Mouse (Mus musculus) activated CD4-positive, CD25-positive, alpha-beta regulatory T cell, adult 4 months (primary cell): ENCODE results near the gene Hoxc8. TPM values are rescaled to one million over a fixed set of nuclear protein-coding genes. Genes with fewer than 3 reads are reported as not detected.

Experiments used
- ATAC-seq: one replicate; pipeline ENCODE4 v1.8.0; 2017
- polyA plus RNA-seq, 2 experiments: library from polyadenylated mRNA; unstranded; fragments of 100-300 nt; shearing (Covaris generic); gene quantifications; one replicate each; pipeline ENCODE4 v1.2.1; 2017

Gene Hoxc8
- polyA plus RNA-seq, 2 experiments from 2014 or later: 0.15 TPM; not detected in 1

DNA sequence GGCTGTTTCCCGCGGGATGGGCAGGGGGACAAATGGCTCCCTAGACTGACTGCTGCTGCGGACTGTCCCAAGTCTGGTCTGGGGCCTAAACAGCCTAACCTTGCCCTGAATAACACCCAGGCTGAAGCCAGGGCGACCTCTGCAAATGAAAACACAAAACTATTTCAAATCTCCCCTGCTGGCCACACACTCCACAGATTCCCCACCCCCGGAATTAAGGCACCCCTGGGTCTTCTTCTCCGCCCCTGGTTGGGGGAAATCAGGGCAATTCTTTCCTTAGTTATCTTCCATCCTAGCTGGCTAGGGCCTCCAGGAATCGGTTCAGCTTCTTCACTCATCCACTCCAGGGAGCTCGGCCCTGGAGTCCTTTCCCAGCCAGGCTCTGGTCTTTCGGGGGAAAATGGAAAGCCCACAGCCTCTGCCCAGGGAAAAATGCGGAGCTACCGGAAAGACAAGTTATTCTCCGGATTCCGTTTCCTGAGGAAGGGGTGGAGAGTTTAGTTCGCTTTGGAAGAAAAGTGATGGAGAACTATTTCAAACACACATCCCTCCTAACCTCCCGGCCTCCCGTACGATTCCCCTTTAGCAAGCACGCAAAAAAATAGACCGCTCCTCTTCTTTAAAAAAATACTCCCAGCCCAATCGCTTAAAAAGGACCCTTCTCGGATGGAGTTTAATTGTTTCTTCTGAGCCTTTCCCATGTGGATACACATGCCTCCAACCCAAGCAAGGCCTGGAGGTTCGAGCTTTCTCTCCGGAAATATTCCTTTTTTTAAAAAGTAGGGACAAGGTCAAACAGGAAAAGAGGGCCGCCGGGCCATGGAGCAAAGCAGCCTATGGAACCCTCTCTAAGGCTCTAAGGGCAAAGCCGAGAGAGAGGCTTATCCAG lies 25.2 kb upstream of the Hoxc8 start:
- ATAC-seq: no peak

GRCm38 (mm10) chr15:102965892-102966775 lies 24.3 kb upstream of the Hoxc8 start:
- peak; percentile 44 for ATAC-seq

GRCm38 (mm10) chr15:102966776-102967311 lies 23.6 kb upstream of the Hoxc8 start, which contains the start of gene Hoxc10:
Gene Hoxc10, plus strand, starts transcription at chr15:102966796.
- ATAC-seq: no peak

DNA sequence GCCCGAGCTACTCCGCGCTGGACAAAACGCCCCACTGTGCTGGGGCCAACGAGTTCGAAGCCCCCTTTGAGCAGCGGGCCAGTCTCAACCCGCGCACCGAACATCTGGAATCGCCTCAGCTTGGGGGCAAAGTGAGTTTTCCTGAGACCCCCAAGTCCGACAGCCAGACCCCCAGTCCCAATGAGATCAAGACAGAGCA lies 23.2 kb upstream of the Hoxc8 start, which contains the start of gene Hoxc5:
Hoxc5 (plus strand) TSS at position 132 of the 199 bp plus-strand sequence.
- ATAC-seq: no peak

GRCm38 (mm10) chr15:102967511-102968397 lies 22.7 kb upstream of the Hoxc8 start:
- no peak for ATAC-seq

- no peak for ATAC-seq
Observed at GRCm38 (mm10) chr15:102969296-102969695, 21.1 kb upstream of the Hoxc8 start.

- ATAC-seq: no peak
Observed at GRCm38 (mm10) chr15:102970740-102971139, 19.7 kb upstream of the Hoxc8 start.

- ATAC-seq: no peak
Observed at GRCm38 (mm10) chr15:102972254-102972653, 18.2 kb upstream of the Hoxc8 start.

DNA sequence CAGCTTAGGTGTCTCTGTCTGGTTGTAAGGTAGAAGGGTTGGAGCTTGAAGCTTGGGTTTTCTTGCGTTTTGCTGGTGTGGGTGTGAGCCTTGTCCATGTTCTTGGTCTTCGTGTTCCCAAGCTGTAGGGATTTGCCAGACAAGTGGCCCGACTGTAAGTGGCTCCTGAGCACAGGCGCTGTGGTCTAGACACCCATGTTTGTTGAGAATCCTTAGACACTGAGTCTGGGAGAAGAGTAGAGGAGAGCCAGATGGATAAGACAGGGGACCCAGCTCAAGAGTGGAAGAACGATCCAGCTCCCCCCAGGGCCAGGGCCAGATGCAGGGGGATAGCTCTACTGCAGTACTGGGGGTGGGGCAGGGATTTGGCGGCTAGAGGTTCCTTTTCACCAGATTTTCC lies 17.7 kb upstream of the Hoxc8 start:
- no peak for ATAC-seq

DNA sequence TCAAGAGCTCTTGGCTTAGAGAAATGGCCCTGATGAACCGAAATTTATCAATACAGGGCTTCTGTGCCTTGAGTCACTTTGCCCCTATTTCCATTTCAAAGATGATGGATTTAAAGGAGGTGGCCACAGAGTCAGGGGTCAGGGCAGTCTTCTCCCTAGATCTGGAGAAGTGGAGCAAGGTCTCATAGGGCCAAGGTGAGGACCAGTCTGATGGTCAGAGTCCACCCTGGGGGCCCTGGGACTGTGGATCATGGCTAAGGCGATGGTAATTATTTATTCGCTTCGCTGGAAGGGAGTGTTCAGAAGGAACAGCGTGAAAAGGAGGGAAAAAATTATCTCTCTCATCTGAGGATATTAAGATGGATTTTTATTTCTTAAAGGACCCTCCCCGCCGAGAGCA lies 15.4 kb upstream of the Hoxc8 start:
- no peak for ATAC-seq

DNA sequence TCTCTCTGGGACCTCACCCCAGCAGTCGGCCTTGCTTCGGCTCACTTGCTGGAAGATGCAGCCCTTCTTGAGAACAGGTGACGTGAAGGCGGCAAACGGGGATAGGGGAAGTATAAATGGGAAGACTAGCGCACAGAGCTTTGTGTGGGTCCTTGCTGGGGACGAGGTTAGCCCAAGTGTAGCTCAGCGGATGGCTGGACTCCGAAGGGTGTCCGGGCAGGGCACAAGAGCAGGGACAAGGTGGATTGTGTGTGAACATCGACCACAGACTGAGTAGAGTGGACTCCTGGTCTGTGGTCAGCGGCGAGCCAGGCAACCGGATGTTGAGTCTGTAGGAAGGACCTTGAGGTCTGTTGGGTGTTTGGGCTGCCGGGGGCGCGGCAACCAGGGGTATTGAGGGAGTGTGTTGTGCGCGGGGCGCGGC lies 14.7 kb upstream of the Hoxc8 start:
- ATAC-seq: no peak

- no peak for ATAC-seq
Observed at GRCm38 (mm10) chr15:102976171-102976570, 14.2 kb upstream of the Hoxc8 start, which contains the start of gene Hoxc9. Gene Hoxc9, plus strand, starts transcription at chr15:102976439.

DNA sequence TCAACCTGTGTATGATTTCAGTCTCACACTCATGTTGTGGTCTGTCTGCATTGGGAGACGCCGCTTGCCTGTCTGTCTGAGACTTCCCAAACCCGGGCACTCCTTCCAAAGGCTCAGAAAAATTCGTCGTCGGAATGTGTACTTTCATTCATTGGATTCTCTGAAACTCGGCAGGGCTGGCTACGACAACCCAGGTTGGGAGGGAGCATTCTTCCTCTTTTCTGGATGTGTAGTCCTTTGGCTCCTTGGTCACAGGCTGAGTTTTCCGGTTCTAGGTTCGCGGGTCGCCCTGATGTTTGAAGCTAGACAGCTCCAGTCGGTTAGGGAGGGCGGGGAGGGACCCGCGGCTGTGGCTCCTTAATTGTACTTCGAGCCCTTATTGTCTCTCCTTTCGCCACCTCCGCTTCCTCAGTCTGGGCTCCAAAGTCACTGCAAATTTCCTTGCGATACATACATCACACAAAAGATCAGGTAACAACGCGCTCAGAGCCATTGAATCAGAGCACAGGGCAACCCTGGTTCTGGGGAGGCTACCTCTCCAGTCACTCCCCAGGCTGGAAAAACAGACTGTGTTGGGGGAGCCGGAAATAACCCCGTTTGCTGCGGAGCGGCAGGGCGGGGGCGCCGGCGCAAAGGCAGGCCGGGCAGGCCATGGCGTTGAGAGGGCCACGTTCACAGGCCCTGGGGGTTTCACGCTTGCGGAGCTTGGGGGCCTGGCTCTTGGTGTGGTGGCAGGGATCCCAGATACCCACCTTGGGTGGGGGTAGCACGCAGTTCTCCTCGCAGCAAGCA lies 13.6 kb upstream of the Hoxc8 start:
- ATAC-seq: peak; percentile 49

GRCm38 (mm10) chr15:102977423-102977974 lies 12.9 kb upstream of the Hoxc8 start:
- ATAC-seq: peak; percentile 17

- ATAC-seq: no peak
Observed at GRCm38 (mm10) chr15:102978615-102979515, 11.5 kb upstream of the Hoxc8 start.

- ATAC-seq: no peak
Observed at GRCm38 (mm10) chr15:102979936-102980335, 10.5 kb upstream of the Hoxc8 start.

- no peak for ATAC-seq
Observed at GRCm38 (mm10) chr15:102980352-102980751, 10.1 kb upstream of the Hoxc8 start.

DNA sequence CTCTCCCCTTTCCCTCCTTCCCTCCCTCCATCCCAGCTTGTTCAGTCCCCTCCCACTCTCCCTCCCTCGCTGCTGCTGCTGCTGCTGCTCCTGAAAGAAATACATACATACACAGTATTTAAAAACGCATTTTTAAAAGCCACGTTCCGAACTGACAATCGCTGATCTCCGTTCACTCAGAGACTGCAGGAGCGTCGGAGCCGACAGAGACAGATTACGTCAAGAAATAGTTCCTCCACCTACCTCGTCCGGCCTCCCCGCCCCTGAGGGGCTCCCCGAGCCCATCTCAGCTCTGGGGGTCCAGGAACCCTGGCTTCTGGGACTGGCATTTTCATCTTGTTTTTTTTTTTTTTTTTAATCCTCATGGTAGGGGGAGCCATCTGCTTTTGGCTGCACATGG lies 9.5 kb upstream of the Hoxc8 start:
- no peak for ATAC-seq

GRCm38 (mm10) chr15:102981379-102982288 lies 8.8 kb upstream of the Hoxc8 start:
- ATAC-seq: no peak
